Mouse (Mus musculus) stomach, postnatal 0 days (tissue): Measurements from ENCODE around the gene Cd248.

Experiments
- CTCF ChIP-seq: IDR thresholded peaks from 2 replicates; pipeline ENCODE4 v1.5.1; 2016; ENCODE audit warnings: antibody characterized with exemption, low read depth, mild to moderate bottlenecking, moderate library complexity
- EP300 ChIP-seq: optimal IDR thresholded peaks from 2 replicates; pipeline ENCODE3; 2016; ENCODE audit warnings: antibody characterized with exemption

DNA sequence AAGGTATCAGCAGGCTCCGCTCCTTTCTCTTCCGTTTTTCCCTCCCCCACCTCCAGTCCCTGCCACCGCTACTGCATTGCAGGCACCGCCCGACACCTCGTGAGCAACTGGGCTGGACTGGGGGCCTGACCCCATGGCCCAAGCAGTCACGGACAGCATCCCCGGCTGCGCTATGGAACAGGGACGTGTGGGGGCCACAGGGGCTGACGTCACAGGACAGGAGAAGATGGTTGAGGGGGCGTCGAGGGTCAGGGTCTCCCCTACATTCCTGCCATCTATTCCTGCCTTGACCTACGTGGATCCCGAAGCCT, 16.9 kb downstream of the Cd248 start:
- TF ChIP-seq CTCF, result no peak
- no peak for TF ChIP-seq EP300
